Mouse (Mus musculus) intestine, embryonic 14.5 days (tissue): ENCODE measurements around the gene Slc35d1. TPM values are rescaled to one million over a fixed set of nuclear protein-coding genes. Genes with fewer than 3 reads are reported as not detected.
"Not testable (repeated sequence)": the region's sequence is repeated elsewhere in the genome, so short reads cannot be mapped to it uniquely, and the experiment has no call there.

Source experiments
- ATAC-seq: fragments of 200-750 bp; cut with Nextera tagmentation; replicated peaks from 2 replicates; pipeline ENCODE4 v1.8.0; 2017; ENCODE audit warnings: low read depth, moderate number of reproducible peaks, moderate TSS enrichment, moderate library complexity; ENCODE audit not compliant: low FRiP score, low TSS enrichment
- DNase-seq: peaks from one replicate; pipeline ENCODE4 v3.0.0-alpha.2; 2018; ENCODE audit warnings: low spot score
- H3K27ac ChIP-seq: fragments of 300-500 bp; sonication (generic); 2 replicates; pipeline ENCODE4 v1.5.1; 2014; ENCODE audit warnings: low read depth, mild to moderate bottlenecking, control low read depth
- H3K27me3 ChIP-seq: fragments of 300-500 bp; sonication (generic); replicated peaks from 2 replicates; pipeline ENCODE4 v1.6.1; 2014; ENCODE audit warnings: low read length, control low read depth; ENCODE audit not compliant: control insufficient read depth, insufficient read depth
- H3K36me3 ChIP-seq: fragments of 300-500 bp; sonication (generic); 2 replicates; pipeline ENCODE4 v1.6.1; 2014; ENCODE audit warnings: low read length, control low read depth; ENCODE audit not compliant: control insufficient read depth, insufficient read depth
- H3K4me1 ChIP-seq: fragments of 300-500 bp; sonication (generic); replicated peaks from 2 replicates; pipeline ENCODE4 v1.6.1; 2014; ENCODE audit warnings: low read length, control low read depth, mixed read lengths; ENCODE audit not compliant: control insufficient read depth, insufficient read depth
- H3K4me2 ChIP-seq: fragments of 300-500 bp; sonication (generic); 2 replicates; pipeline ENCODE4 v1.6.1; 2014; ENCODE audit warnings: low read length
- H3K4me3 ChIP-seq: fragments of 300-500 bp; sonication (generic); 2 replicates; pipeline ENCODE4 v1.5.1; 2014; ENCODE audit warnings: low read depth, low read length, control low read depth, mixed read lengths
- H3K9ac ChIP-seq: fragments of 300-500 bp; sonication (generic); 2 replicates; pipeline ENCODE4 v1.6.1; 2014; ENCODE audit warnings: mild to moderate bottlenecking, low read length
- H3K9me3 ChIP-seq: fragments of 300-500 bp; sonication (generic); 2 replicates; pipeline ENCODE4 v1.6.1; 2016; ENCODE audit warnings: low read length, control low read depth; ENCODE audit not compliant: control insufficient read depth
- WGBS: fragments of 180-500 bp; shearing (Covaris S2); extraction: QIAGEN DNeasy Blood & Tissue Kit; methylation state at CpG from one replicate; pipeline ENCODE4 v1.1.7; 2014; 5-methylcytosine and 5-hydroxymethylcytosine counted together
- polyA plus RNA-seq: library from polyadenylated mRNA; unstranded; fragments of >200 nt; fragmentation: Nextera tagmentation; extraction: Ambion mirVana; gene quantifications from 2 replicates; pipeline ENCODE4 v1.2.1, GENCODE M21; 2014

Slc35d1 gene
- polyA plus RNA-seq, 1 experiment from 2014 or later: 9.7 TPM

- H3K9me3 ChIP-seq: no peaks in the 10 kb centered on the region
- WGBS: 52% methylated on average over 1 of the region's 1 CpGs
- H3K36me3 ChIP-seq: peaks cover 13% of the 10 kb centered on the region; the same call in 1 of the 2 replicates
- no peak overlapping the region for H3K9ac ChIP-seq
- H3K4me3 ChIP-seq: no peak overlapping the region
- peaks cover 21% of the 10 kb centered on the region for H3K4me1 ChIP-seq
- H3K4me2 ChIP-seq: no peak overlapping the region
- no peak overlapping the region for H3K27ac ChIP-seq
- no peak for DNase-seq
- no peak for ATAC-seq
- H3K27me3 ChIP-seq: no peaks in the 10 kb centered on the region
Observed at GRCm38 (mm10) chr4:103177681-103178080, 37.3 kb downstream of the Slc35d1 start.

- H3K4me1 ChIP-seq: peaks cover 10% of the 10 kb centered on the region; the same call in 1 of the 2 replicates
- H3K9me3 ChIP-seq: no peaks in the 10 kb centered on the region
- H3K36me3 ChIP-seq: peaks cover 29% of the 10 kb centered on the region
- ATAC-seq (no peak), DNase-seq (no peak)
- no peak overlapping the region for H3K9ac ChIP-seq
- WGBS: 88% methylated on average over 7 of the region's 7 CpGs
- no peak overlapping the region for H3K27ac ChIP-seq
- no peaks in the 10 kb centered on the region for H3K27me3 ChIP-seq
- H3K4me3 ChIP-seq: no peak overlapping the region
- no peak overlapping the region for H3K4me2 ChIP-seq
Observed at GRCm38 (mm10) chr4:103174001-103174400, 41.0 kb downstream of the Slc35d1 start.

GRCm38 (mm10) chr4:103173507-103173906 is 41.5 kb downstream of the Slc35d1 start:
- peaks cover 29% of the 10 kb centered on the region for H3K36me3 ChIP-seq
- H3K27me3 ChIP-seq: no peaks in the 10 kb centered on the region
- H3K4me1 ChIP-seq: peaks cover 7% of the 10 kb centered on the region; the same call in 1 of the 2 replicates
- no peak for DNase-seq
- 58% methylated on average over 6 of the region's 6 CpGs for whole genome bisulfite sequencing
- no peak overlapping the region for H3K4me2 ChIP-seq
- no peak overlapping the region for H3K27ac ChIP-seq
- H3K4me3 ChIP-seq: no peak overlapping the region
- H3K9ac ChIP-seq: no peak overlapping the region
- ATAC-seq: no peak
- H3K9me3 ChIP-seq: no peaks in the 10 kb centered on the region

- DNase-seq (no peak), ATAC-seq (no peak)
- peaks cover 29% of the 10 kb centered on the region for H3K36me3 ChIP-seq
- WGBS: 89% methylated on average over 3 of the region's 3 CpGs
- H3K27ac ChIP-seq: no peak overlapping the region
- H3K4me1 ChIP-seq: no peaks in the 10 kb centered on the region
- no peak overlapping the region for H3K4me3 ChIP-seq
- no peaks in the 10 kb centered on the region for H3K27me3 ChIP-seq
- H3K4me2 ChIP-seq: no peak overlapping the region
- no peaks in the 10 kb centered on the region for H3K9me3 ChIP-seq
- H3K9ac ChIP-seq: no peak overlapping the region
Observed at GRCm38 (mm10) chr4:103171256-103171655, 43.7 kb downstream of the Slc35d1 start.

GRCm38 (mm10) chr4:103166198-103166597 is 48.8 kb downstream of the Slc35d1 start:
- not testable (repeated sequence) for ATAC-seq

GRCm38 (mm10) chr4:103158781-103159180 is 56.2 kb downstream of the Slc35d1 start:
- H3K9me3 ChIP-seq: no peaks in the 10 kb centered on the region
- H3K4me3 ChIP-seq: no peak overlapping the region
- H3K27me3 ChIP-seq: no peaks in the 10 kb centered on the region
- H3K4me1 ChIP-seq: no peaks in the 10 kb centered on the region
- H3K27ac ChIP-seq: no peak overlapping the region
- H3K4me2 ChIP-seq: no peak overlapping the region
- DNase-seq (no peak), ATAC-seq (no peak)
- H3K9ac ChIP-seq: no peak overlapping the region
- H3K36me3 ChIP-seq: peaks cover 84% of the 10 kb centered on the region
- 94% methylated on average over 4 of the region's 4 CpGs for WGBS

More at GRCm38 (mm10) chr4:103166198-103166597, 48.8 kb downstream of the Slc35d1 start:
- not testable (repeated sequence) for H3K4me3 ChIP-seq, H3K9ac ChIP-seq, H3K4me1 ChIP-seq, H3K4me2 ChIP-seq, H3K27me3 ChIP-seq, H3K27ac ChIP-seq, DNase-seq, H3K9me3 ChIP-seq
- peaks cover 41% of the 10 kb centered on the region for H3K36me3 ChIP-seq
- WGBS: 91% methylated on average over 1 of the region's 1 CpGs

- DNase-seq: no peak
- H3K36me3 ChIP-seq: peaks cover 90% of the 10 kb centered on the region
Observed at GRCm38 (mm10) chr4:103151946-103152345, 63.0 kb downstream of the Slc35d1 start.

GRCm38 (mm10) chr4:103146339-103146738 is 68.6 kb downstream of the Slc35d1 start:
- peaks cover 76% of the 10 kb centered on the region for H3K36me3 ChIP-seq
- WGBS: 43% methylated on average over 5 of the region's 5 CpGs

More at GRCm38 (mm10) chr4:103151946-103152345, 63.0 kb downstream of the Slc35d1 start:
- Histone ChIP-seq H3K4me2 (no peak overlapping the region), H3K9me3 (no peaks in the 10 kb centered on the region), H3K27ac (no peak overlapping the region), H3K4me3 (no peak overlapping the region), H3K9ac (no peak overlapping the region), H3K27me3 (no peaks in the 10 kb centered on the region), H3K4me1 (no peaks in the 10 kb centered on the region)
- WGBS: 90% methylated on average over 5 of the region's 5 CpGs
- ATAC-seq: no peak

GRCm38 (mm10) chr4:103136946-103137345 is 78.0 kb downstream of the Slc35d1 start:
- no peak for ATAC-seq
- H3K4me2 ChIP-seq: no peak overlapping the region
- 50% methylated on average over 1 of the region's 1 CpGs for WGBS

More at GRCm38 (mm10) chr4:103146339-103146738, 68.6 kb downstream of the Slc35d1 start:
- Histone ChIP-seq H3K9ac (no peak overlapping the region), H3K27ac (no peak overlapping the region), H3K4me2 (no peak overlapping the region), H3K9me3 (no peaks in the 10 kb centered on the region), H3K4me1 (no peaks in the 10 kb centered on the region), H3K4me3 (no peak overlapping the region), H3K27me3 (no peaks in the 10 kb centered on the region)
- ATAC-seq (no peak), DNase-seq (peak; percentile 90)

More at GRCm38 (mm10) chr4:103136946-103137345, 78.0 kb downstream of the Slc35d1 start:
- Histone ChIP-seq H3K27ac (no peak overlapping the region), H3K27me3 (no peaks in the 10 kb centered on the region), H3K4me1 (no peaks in the 10 kb centered on the region), H3K4me3 (no peak overlapping the region), H3K9ac (no peak overlapping the region), H3K9me3 (no peaks in the 10 kb centered on the region), H3K36me3 (peaks cover 61% of the 10 kb centered on the region)
- no peak for DNase-seq
